Mouse (Mus musculus): ENCODE measurements at regions not wholly inside any gene's neighbourhood (a gene's known extent, or its start where the extent isn't known, plus 50 kb on each side); places are given as distances from the start of the nearest gene placed in this dataset.

DNA sequence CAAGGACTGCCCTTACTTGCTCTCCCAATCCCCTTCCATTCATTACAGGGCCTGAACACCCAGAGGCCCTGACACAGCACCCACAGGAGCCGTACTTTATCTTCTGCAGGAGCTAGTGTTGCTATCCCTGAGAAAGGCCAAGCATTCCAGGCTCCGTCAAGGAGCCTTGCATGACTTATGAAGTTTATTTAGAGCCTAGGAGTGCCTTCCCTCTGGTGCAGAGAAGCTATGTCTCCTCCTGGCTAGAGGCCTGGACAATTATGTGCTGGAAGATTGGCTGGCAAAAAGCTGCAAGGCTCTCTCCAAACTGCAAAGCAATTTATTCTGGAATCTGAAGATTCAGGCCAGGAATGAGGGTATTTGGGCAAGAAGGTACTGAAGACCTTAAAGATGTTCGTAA lies 612.0 kb upstream of the Cdh5 start:
- no peak for DNase-seq (ENCODE audit: extremely low read depth, low read depth)

DNA sequence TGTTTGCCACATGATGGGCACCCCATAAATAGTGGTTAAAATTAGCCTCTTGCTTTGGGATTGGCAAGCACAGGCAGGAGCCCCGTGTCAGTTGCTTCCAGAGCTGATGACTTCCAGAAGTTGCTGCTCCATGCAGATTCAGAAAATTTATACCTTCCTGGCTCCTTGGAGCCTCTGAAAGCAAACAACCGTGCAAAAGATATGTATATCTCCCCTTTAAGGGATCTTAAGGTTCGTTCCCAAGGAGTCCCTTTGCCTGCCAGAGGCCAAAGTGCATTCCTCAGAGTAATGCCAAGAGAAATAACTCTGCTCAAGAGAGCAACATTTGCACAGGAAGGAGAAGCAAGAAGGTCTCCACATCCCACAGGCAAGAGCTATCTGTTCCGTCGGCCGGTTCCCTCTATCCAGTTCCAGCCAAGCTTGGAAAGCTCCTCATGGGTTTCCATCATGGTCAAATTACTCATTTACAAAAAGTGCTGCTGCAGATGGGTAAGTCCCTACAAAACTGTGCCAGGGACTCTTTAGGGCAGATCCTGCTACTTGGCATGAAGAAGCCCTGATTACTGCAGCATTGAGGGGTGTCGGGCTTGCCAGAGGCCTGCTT lies 608.4 kb upstream of the Cdh5 start:
- DNase-seq (ENCODE audit: extremely low read depth, low read depth), result no peak

DNA sequence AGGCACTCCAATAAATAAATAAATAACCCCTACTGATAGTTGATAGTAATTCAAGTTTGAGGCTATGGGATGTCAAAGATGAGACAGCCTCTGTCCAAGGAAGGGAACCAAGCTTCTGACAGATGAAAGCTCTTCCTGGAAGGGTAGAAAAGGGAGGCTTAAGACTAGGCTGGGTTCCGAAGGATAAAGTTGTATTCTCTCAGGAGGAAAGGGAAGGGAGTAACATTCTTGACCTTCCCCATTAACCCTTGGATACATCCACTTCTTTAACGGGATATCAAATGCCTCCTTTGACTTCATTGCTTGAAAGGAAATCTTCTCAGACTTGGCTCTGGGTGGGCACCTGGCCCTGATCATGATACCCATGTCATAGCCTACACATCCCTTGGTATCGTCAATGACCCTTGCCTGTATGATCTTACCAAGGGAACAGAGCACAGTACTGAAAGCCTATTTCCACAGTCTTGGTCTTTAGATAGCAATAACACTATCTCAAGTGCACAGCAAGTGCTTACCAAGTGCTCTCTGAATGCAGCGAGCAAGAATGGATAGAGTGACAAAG lies 607.4 kb upstream of the Cdh5 start:
- DNase-seq (ENCODE audit: extremely low read depth, low read depth), result no peak

DNA sequence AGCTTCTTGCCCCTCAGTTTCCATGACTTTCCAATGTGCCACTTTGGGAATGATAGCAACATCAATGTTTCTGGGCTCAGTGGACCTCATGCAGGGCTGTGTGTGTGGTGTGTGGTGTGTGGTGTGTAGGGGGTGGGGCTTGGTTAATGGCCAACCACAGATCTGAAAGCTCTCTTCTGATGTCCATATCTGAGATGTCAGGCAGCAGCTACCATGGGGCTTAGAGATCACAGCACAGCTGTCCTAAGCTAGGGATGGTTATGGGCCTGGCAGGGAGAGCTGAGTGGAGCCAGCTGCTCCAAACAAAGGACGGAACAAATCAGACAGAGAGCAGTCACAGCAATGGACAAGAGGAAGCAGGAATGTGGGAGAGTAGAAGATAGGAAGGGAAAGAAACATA lies 606.8 kb upstream of the Cdh5 start:
- no peak for DNase-seq (ENCODE audit: extremely low read depth, low read depth)

DNA sequence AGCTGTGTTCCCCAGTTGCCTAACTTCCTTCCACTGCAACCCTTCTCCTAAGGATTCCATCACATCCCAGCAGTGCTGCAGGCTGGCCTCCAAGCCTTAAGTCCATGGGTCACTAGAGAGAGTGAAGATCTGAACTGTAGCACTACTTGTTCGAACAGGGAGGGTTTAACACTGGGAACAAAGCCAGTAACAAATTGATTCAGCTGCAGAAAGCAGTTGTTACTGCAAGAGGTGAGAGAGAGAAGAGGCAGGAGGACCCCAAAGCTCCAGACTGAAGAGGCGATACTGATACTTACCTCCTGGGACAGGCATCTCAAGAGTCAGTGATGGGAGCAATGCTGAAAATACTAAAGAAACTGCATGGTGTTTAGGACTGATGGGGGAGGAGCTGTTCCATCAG lies 600.1 kb upstream of the Cdh5 start:
- DNase-seq (ENCODE audit: extremely low read depth, low read depth), result no peak

DNA sequence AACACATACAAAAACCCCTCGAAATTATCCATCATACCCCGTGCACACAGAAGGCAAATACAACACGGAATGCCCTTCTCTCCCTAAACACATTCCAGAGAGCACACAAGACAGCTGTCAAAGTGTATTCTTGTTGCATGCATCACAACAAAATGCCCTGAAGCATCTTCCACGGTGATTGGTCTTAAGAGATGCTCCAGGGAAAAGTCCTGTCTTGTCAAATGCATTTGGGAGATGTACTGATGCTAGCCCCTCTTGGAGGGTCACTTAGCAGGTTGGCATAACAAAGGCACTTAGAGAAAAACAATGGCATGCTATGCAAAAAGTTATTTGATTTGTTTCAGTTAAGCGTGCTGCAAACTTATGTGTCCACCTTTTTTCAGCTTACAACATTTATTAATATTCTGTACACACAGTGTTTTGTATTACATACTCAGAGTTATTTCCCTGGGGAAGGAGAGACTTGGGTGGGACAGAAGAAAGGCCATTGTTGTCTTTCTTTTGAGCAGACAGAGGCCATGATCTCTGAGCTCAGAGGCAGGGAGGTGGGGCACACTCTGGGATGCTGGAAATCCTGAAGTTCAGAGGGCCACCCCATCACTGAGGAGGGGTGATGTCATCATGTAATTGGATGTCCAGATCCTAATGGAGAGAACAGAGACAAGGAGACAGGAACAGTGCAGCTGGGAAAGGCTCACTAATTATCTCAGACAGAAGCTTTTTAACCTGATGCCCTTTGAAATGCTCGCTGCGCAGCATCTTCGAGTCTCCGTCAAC lies 598.2 kb upstream of the Cdh5 start:
- DNase-seq (ENCODE audit: extremely low read depth, low read depth), result no peak

DNA sequence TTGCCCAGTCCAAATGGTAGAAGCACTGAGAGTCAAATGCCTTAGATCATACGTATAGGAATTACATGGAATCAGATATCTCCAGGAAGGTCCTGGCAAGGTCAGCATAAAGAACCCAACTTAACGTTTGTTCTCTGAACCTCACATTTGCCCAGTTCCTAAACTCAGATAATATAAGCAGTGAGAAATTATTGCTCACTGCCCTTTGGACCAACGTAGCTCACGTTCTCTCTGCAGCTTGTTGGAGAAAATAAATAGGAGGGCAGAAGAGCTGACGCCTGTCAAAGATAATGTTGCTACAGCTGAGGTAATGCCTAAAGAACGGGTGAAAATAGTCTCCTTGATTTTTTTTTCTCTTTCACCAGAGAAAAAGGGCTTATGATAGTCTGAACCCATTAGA lies 595.1 kb upstream of the Cdh5 start:
- DNase-seq (ENCODE audit: extremely low read depth, low read depth), result no peak

DNA sequence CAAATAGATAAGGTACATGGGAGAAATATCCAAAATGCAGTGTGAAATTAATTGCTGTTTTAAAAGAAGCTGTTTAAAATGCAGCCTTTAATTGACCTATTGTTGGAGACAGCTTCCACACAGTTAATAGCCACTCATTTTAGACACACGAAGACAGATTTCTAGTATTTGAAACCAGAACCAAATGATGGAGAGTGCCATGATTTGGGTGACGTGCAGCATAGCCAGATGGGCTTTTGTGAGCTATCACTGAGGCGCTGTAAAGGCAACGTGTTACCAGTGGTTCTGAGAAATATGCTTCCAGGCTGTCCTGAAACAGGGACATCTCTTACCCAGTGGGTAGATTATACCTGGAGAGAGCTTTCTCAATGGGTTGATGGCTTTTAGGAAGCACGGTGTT lies 594.4 kb upstream of the Cdh5 start:
- DNase-seq (ENCODE audit: extremely low read depth, low read depth), result no peak

DNA sequence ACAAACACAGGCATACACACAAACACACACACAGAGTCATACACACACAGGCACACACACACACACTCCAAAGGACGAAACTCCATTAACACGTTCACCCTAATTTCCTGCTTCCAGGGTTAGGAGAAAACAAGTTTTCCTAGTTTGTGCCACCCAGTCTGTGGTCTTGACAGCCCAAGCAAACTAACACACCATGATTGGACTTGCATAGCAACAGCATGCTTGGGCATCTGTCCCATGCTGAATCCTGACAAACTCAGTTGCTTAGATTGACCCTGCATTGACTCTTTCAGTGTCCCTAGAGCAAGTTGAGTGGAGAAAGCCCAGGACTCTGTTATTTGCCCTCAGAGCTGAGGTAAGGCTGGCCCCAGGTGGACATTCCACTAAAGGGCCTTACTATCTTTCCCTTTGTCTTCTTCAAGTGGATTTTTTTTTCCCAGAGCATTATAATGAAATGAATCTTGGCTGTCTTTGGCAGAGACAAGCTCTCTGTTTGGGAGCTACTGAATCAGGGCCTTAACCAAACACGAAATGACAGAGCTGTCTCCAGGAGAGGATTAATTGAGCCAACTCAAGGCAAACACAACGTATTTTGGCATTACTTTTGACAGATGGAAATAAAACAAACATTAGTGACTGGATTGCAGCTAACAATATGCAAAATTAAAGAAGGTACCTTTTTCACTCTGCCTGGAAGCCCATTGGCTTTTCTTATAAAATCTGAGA lies 581.1 kb upstream of the Cdh5 start:
- no peak for DNase-seq (ENCODE audit: extremely low read depth, low read depth)

DNA sequence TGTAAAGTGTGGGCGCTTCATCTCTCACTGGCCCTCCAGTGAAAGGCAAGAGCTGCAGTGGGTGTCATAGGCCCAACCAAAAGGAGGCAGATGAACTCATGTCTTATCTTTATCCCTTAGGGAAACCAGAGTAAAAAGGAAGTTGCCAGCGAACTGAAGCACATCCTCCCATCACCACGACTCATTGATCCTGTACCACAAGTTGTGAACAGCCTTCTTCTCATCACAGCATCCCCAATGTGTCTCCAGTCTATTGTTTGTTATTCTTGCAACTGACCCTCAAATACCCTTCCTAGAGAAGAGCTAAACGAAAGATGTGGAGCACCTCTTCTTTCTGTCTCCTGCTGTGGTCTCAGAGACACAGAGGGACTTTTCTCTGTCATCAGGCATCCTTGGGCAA lies 570.5 kb upstream of the Cdh5 start:
- no peak for DNase-seq (ENCODE audit: extremely low read depth, low read depth)

DNA sequence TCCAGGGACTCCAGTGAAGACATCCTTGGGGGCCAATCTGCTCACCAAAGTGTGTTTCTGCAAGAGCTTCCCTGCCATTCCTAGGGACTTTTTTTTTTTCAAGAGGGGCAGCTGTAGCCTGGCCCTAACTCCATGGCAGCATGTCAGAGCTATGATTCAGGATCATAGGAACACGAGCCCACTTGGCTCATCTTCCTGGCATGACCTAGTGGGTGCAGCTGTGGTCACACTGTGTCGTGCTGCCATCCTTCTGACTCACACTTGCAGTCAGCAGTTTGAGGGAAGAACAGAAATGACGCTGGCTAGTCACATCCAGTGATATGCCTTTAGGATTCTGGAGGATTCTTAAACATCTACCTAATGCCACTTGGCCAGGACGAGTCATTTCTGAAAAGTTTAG lies 566.5 kb upstream of the Cdh5 start:
- no peak for DNase-seq (ENCODE audit: extremely low read depth, low read depth)

DNA sequence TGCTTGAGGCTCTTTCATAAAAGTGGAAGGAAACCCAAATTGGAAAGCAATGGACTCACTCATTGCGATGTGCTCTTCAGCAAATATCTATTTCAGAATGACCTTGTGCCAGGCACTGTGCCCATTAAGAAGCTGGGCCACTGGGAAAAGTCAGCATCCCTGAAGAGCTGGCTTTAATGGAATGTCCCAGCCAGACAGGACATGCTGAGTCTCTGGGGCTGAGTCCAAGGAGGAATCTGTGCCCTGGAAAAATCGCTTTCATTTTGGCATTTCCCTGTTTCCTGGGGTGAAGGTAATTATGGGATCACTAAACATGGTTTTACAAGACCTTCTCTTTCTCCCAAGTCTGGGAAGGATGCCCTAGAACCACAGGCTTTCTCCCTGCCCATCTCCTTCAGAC lies 564.6 kb upstream of the Cdh5 start:
- DNase-seq (ENCODE audit: extremely low read depth, low read depth), result no peak

DNA sequence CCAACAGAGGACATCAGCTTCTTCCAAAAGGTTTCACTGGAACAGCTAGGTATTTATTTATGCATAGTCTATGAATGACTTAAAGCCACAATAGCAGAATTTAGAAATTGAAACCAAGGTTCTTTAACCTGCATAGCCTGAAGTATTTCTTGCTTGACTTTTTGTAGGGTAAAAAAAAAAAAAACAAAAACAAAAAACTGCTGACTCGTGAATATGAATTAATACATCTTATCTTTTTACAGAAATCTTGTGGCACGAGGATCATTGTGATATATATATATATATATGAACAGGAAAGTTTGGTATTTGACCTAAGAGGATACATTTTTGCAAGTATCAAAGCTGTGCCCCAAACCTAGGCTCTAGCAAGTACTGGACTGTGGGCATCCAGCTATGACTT lies 559.5 kb upstream of the Cdh5 start:
- DNase-seq (ENCODE audit: extremely low read depth, low read depth), result no peak

DNA sequence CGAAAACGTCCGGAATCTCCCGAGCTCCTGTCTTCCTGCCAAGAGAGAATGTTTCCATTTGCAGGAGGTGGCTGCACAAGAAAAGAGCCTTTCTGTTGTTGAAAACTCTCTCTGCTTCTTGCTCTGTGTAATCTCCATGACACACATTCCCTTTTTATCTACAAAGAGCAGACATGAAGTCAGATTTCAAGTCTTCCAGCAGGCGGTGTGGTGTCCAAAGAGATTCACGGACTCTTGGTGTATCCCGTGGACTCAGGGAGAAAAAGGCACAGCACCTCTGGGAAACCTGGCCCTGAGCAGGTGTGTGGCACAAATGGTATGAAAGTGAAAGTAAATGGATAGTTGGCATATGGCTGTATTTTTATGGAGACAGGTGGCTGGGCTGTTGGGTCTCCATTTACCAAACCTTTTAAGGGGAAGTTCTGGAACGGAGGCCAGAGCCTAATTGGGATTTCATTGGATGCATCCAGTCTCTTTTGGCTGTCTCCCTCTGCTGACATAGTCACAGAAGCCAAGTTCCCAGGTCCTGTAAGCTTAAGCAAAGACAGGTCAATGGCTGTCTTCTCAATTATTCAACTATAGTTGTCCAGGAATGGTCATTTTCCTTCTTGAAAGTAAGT lies 549.4 kb upstream of the Cdh5 start:
- no peak for DNase-seq (ENCODE audit: extremely low read depth, low read depth)

DNA sequence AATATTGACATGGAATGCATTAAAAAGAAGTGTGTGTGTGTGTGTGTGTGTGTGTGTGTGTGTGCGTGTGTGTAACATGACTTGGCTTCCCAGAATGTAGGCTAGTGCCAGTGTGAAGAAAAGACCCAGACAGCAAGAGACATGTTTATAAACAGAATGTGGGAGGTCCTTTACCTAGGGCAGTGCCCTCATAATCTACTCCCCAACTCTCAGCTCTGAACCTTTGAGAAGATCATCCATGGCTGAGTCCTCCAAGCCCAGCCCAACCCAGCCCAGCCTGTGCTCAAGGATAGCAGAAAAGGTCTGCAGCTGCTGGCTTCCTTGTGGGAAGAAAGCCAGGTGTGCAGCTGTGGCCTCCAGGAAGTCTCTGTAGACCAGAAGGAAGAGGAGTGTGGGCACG lies 539.8 kb upstream of the Cdh5 start:
- no peak for DNase-seq (ENCODE audit: extremely low read depth, low read depth)

DNA sequence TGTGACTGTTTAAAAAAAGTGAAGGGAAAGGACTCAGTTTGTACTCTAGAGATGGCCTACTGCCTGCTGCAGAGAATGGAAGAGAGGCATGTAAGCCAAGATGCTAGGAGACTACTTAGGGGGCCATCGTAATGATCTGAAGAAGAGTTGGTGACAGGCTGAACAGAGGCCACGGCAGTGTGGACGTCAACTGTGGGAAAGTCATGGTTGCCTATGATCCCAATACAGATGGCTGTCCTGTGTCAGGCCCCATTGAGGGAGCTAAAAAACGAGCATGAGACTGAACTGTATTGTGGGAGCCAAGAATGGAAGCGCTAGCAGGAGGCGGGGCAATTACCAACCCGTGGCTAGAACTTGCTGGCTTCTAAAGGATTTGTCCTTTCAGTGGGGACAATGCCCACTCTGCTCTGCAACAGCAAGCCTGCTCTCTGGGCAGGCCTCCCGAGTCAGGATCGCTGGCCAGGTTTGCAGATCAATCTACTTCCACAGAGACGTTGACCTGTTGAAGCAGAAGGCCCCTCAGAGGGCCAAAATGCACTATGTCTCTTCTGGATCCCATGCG lies 530.5 kb upstream of the Cdh5 start:
- DNase-seq (ENCODE audit: extremely low read depth, low read depth), result no peak

DNA sequence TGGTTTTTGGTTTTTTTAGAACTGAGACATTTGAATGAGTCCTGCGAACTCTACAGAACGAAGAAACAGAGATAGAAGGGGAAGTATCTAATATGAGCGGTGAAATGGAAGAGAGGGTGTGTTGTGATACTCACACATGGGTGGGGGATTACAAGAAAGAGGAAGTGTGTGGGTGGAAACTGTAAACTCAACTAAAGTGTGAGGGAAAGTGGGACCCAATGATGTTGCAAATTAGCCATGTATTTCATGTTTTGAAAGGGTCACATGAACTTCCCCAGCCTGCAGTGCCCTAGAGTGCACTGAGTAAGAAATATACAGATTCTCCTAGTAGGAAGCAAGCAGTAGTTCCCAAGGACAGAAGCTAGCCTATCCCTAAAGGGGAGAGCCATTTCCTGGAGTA lies 524.3 kb upstream of the Cdh5 start:
- DNase-seq (ENCODE audit: extremely low read depth, low read depth), result no peak

DNA sequence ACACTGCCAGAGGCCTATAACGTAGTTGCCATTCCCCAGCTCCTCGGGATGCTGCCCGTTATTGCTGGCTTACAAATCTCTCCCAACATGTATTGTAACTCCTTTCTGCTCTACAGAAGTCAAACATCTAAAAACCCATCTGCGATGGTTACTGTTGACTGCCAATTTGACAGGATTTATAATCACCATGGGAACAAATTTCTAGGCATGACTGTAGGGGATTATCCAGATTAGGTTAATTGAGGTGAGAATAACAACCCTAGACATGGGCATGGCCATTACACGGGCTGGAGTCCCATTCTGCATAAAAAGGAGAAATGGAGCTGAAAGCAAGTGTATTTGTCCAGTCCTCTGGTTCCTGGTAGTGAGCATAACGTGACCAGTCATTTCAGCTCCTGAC lies 523.4 kb upstream of the Cdh5 start:
- DNase-seq (ENCODE audit: extremely low read depth, low read depth), result no peak

DNA sequence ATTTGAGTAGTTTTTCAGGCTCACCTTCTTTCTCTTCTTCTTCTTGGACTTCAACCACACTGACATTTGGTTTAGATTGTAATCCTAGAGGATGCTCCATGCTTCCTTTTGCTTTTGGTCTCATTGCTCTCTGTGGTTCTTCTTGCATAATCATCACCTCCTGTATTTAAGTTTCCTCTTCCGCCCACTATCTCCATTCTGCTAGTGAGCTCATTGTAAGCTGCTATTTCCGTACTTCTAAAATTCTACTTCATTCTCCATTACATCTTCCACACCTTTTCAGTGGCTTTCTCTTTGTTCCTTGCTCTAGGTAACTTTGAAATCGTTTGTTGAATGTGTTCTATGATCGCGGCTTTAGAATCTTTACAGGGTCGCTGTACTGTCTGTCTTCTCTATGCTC lies 493.1 kb upstream of the Cdh5 start:
- no peak for DNase-seq (ENCODE audit: extremely low read depth, low read depth)

DNA sequence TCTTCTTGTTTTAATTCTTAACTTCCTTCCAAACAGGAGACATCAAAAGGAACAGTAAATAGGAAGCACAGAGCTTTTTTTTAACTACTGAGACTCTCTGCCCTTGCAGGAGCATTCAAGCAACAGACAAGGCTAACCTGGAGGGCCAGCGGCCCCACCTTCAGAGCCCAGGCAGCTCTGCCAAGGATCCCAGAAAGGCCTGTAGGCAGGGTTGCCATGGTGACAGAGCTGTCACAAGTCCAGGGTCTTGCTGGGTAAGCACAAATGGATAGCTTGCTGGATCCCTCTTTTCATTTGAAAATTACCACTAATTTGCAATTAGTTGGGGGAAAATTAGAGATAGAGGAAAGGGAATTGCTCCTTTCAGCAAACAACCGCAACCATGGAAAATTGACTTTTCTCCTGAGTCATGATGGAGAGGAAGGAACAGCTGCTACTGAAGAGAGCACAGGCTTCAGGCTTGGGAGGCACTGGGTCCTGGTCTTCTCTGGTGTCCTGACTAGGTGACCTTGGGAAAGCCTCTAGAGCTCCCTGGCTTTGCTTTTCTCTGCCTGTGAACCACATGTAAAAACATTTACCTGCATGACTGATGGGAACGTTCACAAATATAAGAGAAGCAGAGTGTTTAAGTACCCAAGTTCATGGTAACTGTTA lies 477.5 kb upstream of the Cdh5 start:
- no peak for DNase-seq (ENCODE audit: extremely low read depth, low read depth)

Data from MEL-GATA-1-ER (cell line).